Mouse (Mus musculus) heart, embryonic 14.5 days (tissue): Measurements from ENCODE around the gene Ifna4. TPM values are rescaled to one million over a fixed set of nuclear protein-coding genes. Genes with fewer than 3 reads are reported as not detected.
A peak's percentile ranks its signal among the peaks of the same experiment; 100 is the strongest.

Experiments
- ATAC-seq: fragments of 200-750 bp; cut with Nextera tagmentation; 2 replicates; pipeline ENCODE4 v1.8.0; 2017; ENCODE audit warnings: low read depth, moderate TSS enrichment; ENCODE audit not compliant: insufficient number of reproducible peaks, insufficient read depth, low FRiP score
- H3K27ac ChIP-seq, 2 experiments: fragments of 200-500 bp in 1 of 2; fragments of 300-500 bp in 1 of 2; sonication (generic) in 1 of 2; replicated peaks in 1 of 2; 2 replicates each; pipeline ENCODE4 v1.5.1; 2012 to 2014; ENCODE audit warnings: low read depth in 2 of 2, low read length in 2 of 2, control low read depth in 1 of 2, mild to moderate bottlenecking in 1 of 2, mixed read lengths in 1 of 2; ENCODE audit not compliant: control insufficient read depth in 1 of 2, insufficient read depth in 1 of 2
- H3K27me3 ChIP-seq: fragments of 300-500 bp; sonication (generic); 2 replicates; pipeline ENCODE4 v1.6.1; 2014; ENCODE audit warnings: mild to moderate bottlenecking, low read length, control low read depth; ENCODE audit not compliant: control insufficient read depth, insufficient read depth
- H3K36me3 ChIP-seq: fragments of 300-500 bp; sonication (generic); 2 replicates; pipeline ENCODE4 v1.6.1; 2014; ENCODE audit warnings: mild to moderate bottlenecking, control low read depth, low read length, mixed read lengths; ENCODE audit not compliant: control insufficient read depth, insufficient read depth
- H3K4me1 ChIP-seq, 2 experiments: fragments of 200-500 bp in 1 of 2; fragments of 300-500 bp in 1 of 2; sonication (generic) in 1 of 2; 2 replicates each; pipeline ENCODE4 v1.6.1; 2012 to 2014; ENCODE audit warnings: low read length in 2 of 2, control low read depth in 1 of 2, mixed read lengths in 1 of 2; ENCODE audit not compliant: control insufficient read depth in 2 of 2, insufficient read depth in 2 of 2
- H3K4me2 ChIP-seq: fragments of 300-500 bp; sonication (generic); 2 replicates; pipeline ENCODE4 v1.6.1; 2014; ENCODE audit warnings: mild to moderate bottlenecking, low read length
- H3K4me3 ChIP-seq, 2 experiments: fragments of 200-500 bp in 1 of 2; fragments of 300-500 bp in 1 of 2; sonication (generic) in 1 of 2; 2 replicates each; pipeline ENCODE4 v1.5.1; 2012 to 2014; ENCODE audit warnings: low read length in 2 of 2, mild to moderate bottlenecking in 2 of 2, control low read depth in 1 of 2, low read depth in 1 of 2, moderate library complexity in 1 of 2; ENCODE audit not compliant: control insufficient read depth in 1 of 2, insufficient read depth in 1 of 2
- H3K9ac ChIP-seq: fragments of 300-500 bp; sonication (generic); 2 replicates; pipeline ENCODE4 v1.6.1; 2014; ENCODE audit warnings: mild to moderate bottlenecking, low read length
- H3K9me3 ChIP-seq: fragments of 300-500 bp; sonication (generic); 2 replicates; pipeline ENCODE4 v1.6.1; 2016; ENCODE audit warnings: low read length, control low read depth; ENCODE audit not compliant: control insufficient read depth
- WGBS: fragments of 180-500 bp; shearing (Covaris S2); extraction: QIAGEN DNeasy Blood & Tissue Kit; methylation state at CpG from one replicate; pipeline ENCODE4 v1.1.7; 2014; 5-methylcytosine and 5-hydroxymethylcytosine counted together
- polyA plus RNA-seq: library from polyadenylated mRNA; unstranded; fragments of >200 nt; fragmentation: Nextera tagmentation; extraction: Ambion mirVana; gene quantifications from 2 replicates; pipeline ENCODE4 v1.2.1, GENCODE M21; 2014

Ifna4 gene
- polyA plus RNA-seq, 1 experiment from 2014 or later, result not detected

DNA sequence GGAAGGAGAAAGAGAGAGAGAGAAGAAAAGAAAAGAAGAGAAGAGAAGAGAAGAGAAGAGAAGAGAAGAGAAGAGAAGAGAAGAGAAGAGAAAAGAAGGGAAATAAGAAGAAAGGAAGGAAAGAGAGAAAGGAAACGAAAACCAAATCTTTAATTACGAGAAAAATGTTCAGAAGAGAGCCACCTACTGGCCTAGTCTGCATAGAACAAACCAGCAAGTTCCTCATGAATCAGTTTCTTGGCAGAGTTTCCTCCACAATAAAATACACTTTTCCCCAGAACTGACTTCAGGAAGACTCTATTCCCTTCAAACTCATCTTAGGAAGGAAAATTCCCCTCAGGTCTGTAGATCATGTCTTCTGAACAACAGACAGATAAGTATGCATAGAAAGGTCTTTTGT, 3.7 kb downstream of the Ifna4 start:
- no peaks in the 10 kb centered on the region for H3K4me1 ChIP-seq
- no peak overlapping the region for H3K9ac ChIP-seq
- 27% methylated on average over 2 of the region's 2 CpGs for WGBS
- H3K27ac ChIP-seq, result no peak overlapping the region
- no peak overlapping the region for H3K4me2 ChIP-seq
- no peak overlapping the region for H3K4me3 ChIP-seq
- ATAC-seq, result no peak
- H3K9me3 ChIP-seq, result no peaks in the 10 kb centered on the region
- H3K36me3 ChIP-seq, result no peaks in the 10 kb centered on the region
- no peaks in the 10 kb centered on the region for H3K27me3 ChIP-seq

DNA sequence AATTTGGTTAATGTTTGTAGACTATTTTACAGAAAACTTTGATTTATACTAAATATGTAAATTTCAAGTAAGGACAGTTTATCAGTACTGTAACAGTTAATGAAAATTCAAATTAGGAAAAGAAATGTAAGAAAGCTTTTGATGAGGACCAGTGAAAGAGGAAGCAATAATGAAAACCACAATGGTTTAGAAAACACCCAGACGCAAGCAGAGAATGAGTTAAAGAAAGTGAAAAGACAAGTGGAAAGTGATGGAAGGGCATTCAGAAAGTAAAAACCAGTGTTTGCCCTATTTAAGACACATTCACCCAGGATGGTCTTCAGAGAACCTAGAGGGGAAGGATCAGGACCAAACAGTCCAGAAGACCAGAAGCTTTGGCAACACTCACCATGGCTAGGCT, 8.0 kb downstream of the Ifna4 start, which contains the start of gene Ifna1:
TSS of gene Ifna1 (plus strand) at position 390 of the 400 bp plus-strand sequence.
- WGBS, result 70% methylated on average over 1 of the region's 1 CpGs
- no peak within 1 kb of the TSS for H3K9ac ChIP-seq
- H3K4me3 ChIP-seq, result no peak within 1 kb of the TSS
- H3K4me2 ChIP-seq, result no peak within 1 kb of the TSS
- no peak for ATAC-seq
- no peak within 1 kb of the TSS for H3K27ac ChIP-seq
- no peaks in the 10 kb centered on the region for H3K4me1 ChIP-seq
- no peaks in the 10 kb centered on the region for H3K36me3 ChIP-seq
- no peaks in the 10 kb centered on the region for H3K9me3 ChIP-seq
- no peaks in the 10 kb centered on the region for H3K27me3 ChIP-seq

DNA sequence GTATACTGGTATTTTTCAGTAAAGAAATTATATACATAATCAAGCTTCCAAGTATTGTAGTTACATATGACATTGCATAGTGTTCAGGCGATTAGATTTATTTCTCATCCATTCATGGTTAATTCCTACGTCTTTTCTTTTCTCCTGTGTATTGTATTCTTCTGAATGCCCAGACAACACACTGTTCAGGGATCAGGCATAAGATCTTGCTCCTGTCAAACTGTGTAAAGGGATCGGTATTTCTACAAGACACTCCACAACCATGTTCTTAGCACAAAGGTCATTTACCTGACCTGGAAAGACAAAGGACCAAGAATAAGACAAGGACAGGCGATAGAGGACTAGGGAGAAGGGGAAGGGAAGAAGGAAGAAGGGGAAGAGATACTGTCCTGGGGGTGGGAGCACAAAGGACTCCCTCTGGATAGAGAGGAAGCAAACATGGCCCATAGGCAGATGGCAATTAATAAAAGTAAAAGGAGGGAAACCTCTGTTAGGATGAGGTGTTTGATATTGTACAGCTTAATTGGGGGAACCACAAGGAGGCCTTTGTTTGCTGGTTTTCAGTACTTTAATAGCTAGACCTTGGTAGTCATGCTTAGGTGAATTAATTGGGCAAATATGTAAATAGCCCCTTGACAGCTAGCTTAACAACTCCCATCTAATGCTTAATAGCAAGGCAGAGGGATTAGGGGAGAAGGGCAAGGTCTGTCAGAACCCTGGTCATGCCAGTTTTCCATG, 9.5 kb downstream of the Ifna4 start:
- Histone ChIP-seq H3K9me3 (no peaks in the 10 kb centered on the region), H3K36me3 (no peaks in the 10 kb centered on the region), H3K4me3 (no peak overlapping the region), H3K4me1 (no peaks in the 10 kb centered on the region), H3K4me2 (no peak overlapping the region), H3K27ac (no peak overlapping the region), H3K9ac (no peak overlapping the region), H3K27me3 (no peaks in the 10 kb centered on the region)
- WGBS, result 75% methylated on average over 4 of the region's 4 CpGs
- no peak for ATAC-seq

DNA sequence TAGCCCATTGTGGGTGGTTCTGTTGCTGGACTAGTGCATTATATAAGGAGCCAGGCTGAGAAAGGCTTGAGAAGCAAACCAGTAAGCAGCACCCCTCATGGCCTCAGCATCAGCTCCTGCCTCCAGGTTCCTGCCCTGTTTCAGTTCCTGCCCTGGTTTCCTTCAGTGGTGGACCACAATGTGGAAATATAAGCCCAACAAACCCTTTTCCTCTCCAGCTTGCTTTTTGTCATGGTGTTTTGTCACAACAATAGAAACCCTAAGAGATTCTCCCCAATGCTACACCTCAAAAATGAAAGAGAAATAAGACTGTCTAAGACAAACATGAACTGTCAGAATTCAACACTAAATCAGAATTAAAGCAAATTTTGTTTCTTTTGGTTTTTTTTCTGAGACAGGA, 17.6 kb downstream of the Ifna4 start:
- no peak overlapping the region for H3K27ac ChIP-seq

DNA sequence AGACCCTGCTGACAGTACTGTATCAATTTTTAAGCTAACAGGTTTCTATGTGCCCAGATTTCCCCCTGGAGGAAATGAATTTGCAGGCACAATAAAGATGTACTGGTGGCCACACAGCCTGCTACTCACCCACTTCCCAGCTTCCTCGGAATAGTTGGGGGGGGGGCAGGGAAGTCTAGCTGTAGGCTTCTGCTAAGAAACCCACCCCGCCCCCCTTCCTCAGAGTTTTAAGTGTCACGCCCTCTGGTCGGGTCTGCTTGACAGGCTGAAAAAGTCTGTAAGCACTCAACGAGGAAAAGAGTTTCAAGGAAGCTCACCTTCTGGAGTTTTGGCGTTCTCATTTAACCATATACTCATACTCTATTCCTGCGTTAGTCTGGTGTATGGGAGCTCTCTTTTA, 21.6 kb downstream of the Ifna4 start:
- Histone ChIP-seq H3K27ac (no peak overlapping the region), H3K9me3 (no peaks in the 10 kb centered on the region), H3K4me2 (no peak overlapping the region), H3K4me3 (no peak overlapping the region), H3K4me1 (no peaks in the 10 kb centered on the region), H3K36me3 (no peaks in the 10 kb centered on the region), H3K27me3 (peaks cover 17% of the 10 kb centered on the region), H3K9ac (no peak overlapping the region)
- ATAC-seq, result no peak
- 8% methylated on average over 7 of the region's 7 CpGs for WGBS

More for the DNA sequence above, 17.6 kb downstream of the Ifna4 start:
- no peak overlapping the region for H3K9ac ChIP-seq
- ATAC-seq, result no peak
- H3K4me3 ChIP-seq, result no peak overlapping the region
- H3K4me2 ChIP-seq, result no peak overlapping the region
- H3K36me3 ChIP-seq, result no peaks in the 10 kb centered on the region
- H3K4me1 ChIP-seq, result no peaks in the 10 kb centered on the region
- H3K9me3 ChIP-seq, result no peaks in the 10 kb centered on the region
- H3K27me3 ChIP-seq, result peaks cover 8% of the 10 kb centered on the region

DNA sequence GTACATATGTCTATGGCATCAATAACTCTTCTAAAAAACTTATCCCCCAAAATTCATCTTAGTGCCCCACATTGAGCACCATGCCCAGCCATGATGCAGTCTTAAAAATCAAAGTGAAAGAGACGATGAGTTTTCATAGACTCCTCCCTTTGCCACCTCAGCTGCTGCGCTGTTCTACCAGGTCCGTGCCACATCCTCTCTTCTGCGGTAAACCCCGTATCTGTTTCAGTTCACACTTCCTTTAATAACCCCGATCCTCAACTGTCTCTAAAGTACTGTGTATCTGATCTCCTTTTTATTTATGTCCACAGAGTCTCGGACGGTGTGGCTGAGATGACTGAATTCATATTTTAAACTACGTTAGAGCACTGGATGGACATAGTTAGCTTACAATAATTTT, 22.9 kb downstream of the Ifna4 start:
- Histone ChIP-seq H3K4me2 (peak overlapping the region; percentile 22; the same call in 1 of the 2 replicates), H3K27ac (no peak overlapping the region), H3K27me3 (peaks cover 17% of the 10 kb centered on the region), H3K9me3 (no peaks in the 10 kb centered on the region), H3K9ac (no peak overlapping the region), H3K4me1 (no peaks in the 10 kb centered on the region; a peak in 1 of 4 replicates), H3K4me3 (no peak overlapping the region), H3K36me3 (no peaks in the 10 kb centered on the region)
- WGBS, result 56% methylated on average over 9 of the region's 9 CpGs
- ATAC-seq, result no peak

DNA sequence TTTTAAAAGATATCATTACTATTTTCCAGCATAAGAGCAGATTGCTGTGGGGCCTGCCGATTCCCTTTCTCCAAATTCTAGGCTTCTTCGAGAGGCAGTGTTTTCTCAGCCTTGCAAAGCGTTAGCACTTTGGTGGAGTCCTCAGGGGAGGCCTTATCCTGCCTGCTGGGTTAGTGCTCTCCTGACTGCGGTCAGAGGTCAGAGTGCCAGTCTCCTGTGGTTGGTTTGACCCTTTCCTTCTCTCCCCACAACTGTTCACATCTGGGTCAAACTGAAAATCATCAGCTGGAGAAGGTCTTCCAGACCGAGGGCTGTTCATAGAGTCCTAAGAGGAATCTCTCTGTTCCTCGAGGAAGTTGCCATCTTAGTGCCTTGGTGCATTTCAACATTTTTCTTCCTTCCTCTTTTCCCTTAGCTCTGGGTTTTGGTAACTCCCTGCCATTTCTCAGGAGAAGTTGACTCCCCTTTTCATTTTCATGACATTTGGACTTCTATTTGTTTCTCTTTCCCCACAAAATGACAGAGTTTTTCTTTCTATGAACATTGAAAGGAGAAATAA, 23.4 kb downstream of the Ifna4 start:
- 44% methylated on average over 6 of the region's 6 CpGs for WGBS
- H3K27me3 ChIP-seq, result peaks cover 17% of the 10 kb centered on the region

More for the DNA sequence above, 23.4 kb downstream of the Ifna4 start:
- H3K4me1 ChIP-seq, result no peaks in the 10 kb centered on the region; a peak in 1 of 4 replicates
- no peak overlapping the region for H3K9ac ChIP-seq
- H3K9me3 ChIP-seq, result no peaks in the 10 kb centered on the region
- H3K4me3 ChIP-seq, result no peak overlapping the region
- no peak overlapping the region for H3K27ac ChIP-seq
- no peaks in the 10 kb centered on the region for H3K36me3 ChIP-seq
- H3K4me2 ChIP-seq, result no peak overlapping the region
- ATAC-seq, result no peak
